Mouse (Mus musculus): ENCODE data around the gene Chsy1.

GRCm38 (mm10) chr7:66135644-66136043, 26.3 kb downstream of the Chsy1 start:
- no peak for TF ChIP-seq TCF12 (IDR thresholded peaks at IDR 0.05; ENCODE audit: insufficient read depth, poor library complexity, severe bottlenecking)
- no peak for TF ChIP-seq POLR2A (IDR thresholded peaks at IDR 0.05; ENCODE audit: insufficient read length, low read depth)
- no peak for TF ChIP-seq USF1 (IDR thresholded peaks at IDR 0.05; ENCODE audit: low read depth)
- TF ChIP-seq MYOD1 (IDR thresholded peaks at IDR 0.05; ENCODE audit: control insufficient read depth in 1 of 3, insufficient read length in 2 of 3, low read depth in 2 of 3), result no peak
- no peak for TF ChIP-seq MAX (IDR thresholded peaks at IDR 0.05; ENCODE audit: low read depth)

Measured in myocyte (in vitro differentiated cells).